Mouse (Mus musculus) cerebellum, postnatal 14 days (tissue): ENCODE data around the gene Thap2.
A peak's percentile ranks its signal among the peaks of the same experiment; 100 is the strongest.

Experiments
- DNase-seq, 2 experiments: peaks; one replicate each; pipeline ENCODE4 v3.0.0; 2021; ENCODE audit warnings: mixed read lengths in 2 of 2

Gene Thap2

GRCm38 (mm10) chr10:115384221-115385017, at the start of gene Thap2, which contains the start of gene Zfc3h1:
Gene Thap2 (minus strand): TSS chr10:115384443.
Gene Zfc3h1 (plus strand): TSS chr10:115384959.
- DNase-seq = peak; percentile 98

GRCm38 (mm10) chr10:115425351-115425750, 41.1 kb upstream of the Thap2 start:
- no peak for DNase-seq

GRCm38 (mm10) chr10:115421976-115422375, 37.7 kb upstream of the Thap2 start:
- no peak for DNase-seq

- no peak for DNase-seq
Observed at GRCm38 (mm10) chr10:115414056-115414455, 29.8 kb upstream of the Thap2 start.

- no peak for DNase-seq
Observed at GRCm38 (mm10) chr10:115413496-115413895, 29.3 kb upstream of the Thap2 start.

- DNase-seq = peak; percentile 72 to 78
Observed at GRCm38 (mm10) chr10:115406393-115406792, 22.1 kb upstream of the Thap2 start.

GRCm38 (mm10) chr10:115391896-115392295, 7.7 kb upstream of the Thap2 start:
- DNase-seq = no peak

GRCm38 (mm10) chr10:115391076-115391475, 6.8 kb upstream of the Thap2 start:
- DNase-seq = no peak

- DNase-seq = no peak
Observed at GRCm38 (mm10) chr10:115387891-115388290, 3.6 kb upstream of the Thap2 start.

- peak; percentile 64 to 71 for DNase-seq
Observed at GRCm38 (mm10) chr10:115385018-115386002, 1.1 kb upstream of the Thap2 start.

GRCm38 (mm10) chr10:115383644-115384220, 511 bp downstream of the Thap2 start:
- no peak for DNase-seq

- no peak for DNase-seq
Observed at GRCm38 (mm10) chr10:115382846-115383643, 1.2 kb downstream of the Thap2 start.

- DNase-seq = no peak
Observed at GRCm38 (mm10) chr10:115381506-115382084, 2.6 kb downstream of the Thap2 start.

- no peak for DNase-seq
Observed at GRCm38 (mm10) chr10:115363151-115363550, 21.1 kb downstream of the Thap2 start.

- no peak for DNase-seq
Observed at GRCm38 (mm10) chr10:115362623-115362964, 21.6 kb downstream of the Thap2 start.

- DNase-seq = peak; percentile 98 to 99
Observed at GRCm38 (mm10) chr10:115361840-115362622, 22.2 kb downstream of the Thap2 start, which contains the start of gene Tmem19. Gene Tmem19 (minus strand): TSS chr10:115362501.

- DNase-seq = no peak
Observed at GRCm38 (mm10) chr10:115359066-115359465, 25.2 kb downstream of the Thap2 start.

GRCm38 (mm10) chr10:115358216-115358919, 25.9 kb downstream of the Thap2 start:
- no peak for DNase-seq

- DNase-seq = no peak
Observed at GRCm38 (mm10) chr10:115356106-115356505, 28.1 kb downstream of the Thap2 start.

GRCm38 (mm10) chr10:115355016-115355415, 29.2 kb downstream of the Thap2 start:
- DNase-seq = no peak
